Mouse (Mus musculus) layer of hippocampus, postnatal 25 days (tissue): Measurements from ENCODE around the gene Tomm6. TPM values are rescaled to one million over a fixed set of nuclear protein-coding genes. Genes with fewer than 3 reads are reported as not detected.
"Not testable (repeated sequence)": the region's sequence is repeated elsewhere in the genome, so short reads cannot be mapped to it uniquely, and the experiment has no call there.

ENCODE experiments used
- DNase-seq, 2 experiments: peaks; one replicate each; pipeline ENCODE4 v3.0.0; 2022; ENCODE audit warnings: mixed read lengths in 2 of 2, low spot score in 1 of 2; ENCODE audit errors: extremely low spot score in 1 of 2
- total RNA-seq, 2 experiments: library from RNA; stranded (reverse); gene quantifications; 2 replicates each; pipeline ENCODE4 v1.2.3; 2021

Tomm6 gene
- total RNA-seq, 2 experiments from 2014 or later, result 207 to 228 TPM

GRCm38 (mm10) chr17:47657901-47658300 lies 30.3 kb downstream of the Tomm6 start:
- DNase-seq, result no peak

- DNase-seq, result no peak
Observed at GRCm38 (mm10) chr17:47655697-47656096, 32.5 kb downstream of the Tomm6 start.

GRCm38 (mm10) chr17:47654346-47654745 lies 33.8 kb downstream of the Tomm6 start:
- DNase-seq, result not testable (repeated sequence)

GRCm38 (mm10) chr17:47651953-47652352 lies 36.2 kb downstream of the Tomm6 start:
- no peak for DNase-seq

GRCm38 (mm10) chr17:47648966-47649365 lies 39.2 kb downstream of the Tomm6 start:
- no peak for DNase-seq

- DNase-seq, result peak; percentile 27 to 47
Observed at GRCm38 (mm10) chr17:47646683-47647082, 41.5 kb downstream of the Tomm6 start.

GRCm38 (mm10) chr17:47642992-47643391 lies 45.2 kb downstream of the Tomm6 start:
- no peak for DNase-seq

Other genes with a start within 250 kb of the Tomm6 start
- gene Taf8, start 186.1 kb downstream of the Tomm6 start, total RNA-seq, result 10 to 100 TPM; 15.9 to 19.1 TPM
- gene Ccnd3, start 183.3 kb downstream of the Tomm6 start, total RNA-seq, result 10 to 100 TPM; 30.2 to 39.9 TPM
- gene Bysl, start 76.9 kb downstream of the Tomm6 start, total RNA-seq, result 10 to 100 TPM; 18.4 to 19.1 TPM
- 10 to 100 TPM; 28.7 to 29.8 TPM for gene Med20, start 76.8 kb downstream of the Tomm6 start, total RNA-seq
- 1 to 10 TPM; 5.2 to 5.5 TPM for gene Gm20517, start 76.8 kb downstream of the Tomm6 start, total RNA-seq
- gene Usp49, start 57.7 kb downstream of the Tomm6 start, total RNA-seq, result 10 to 100 TPM in 1 of 2 experiments, 1 to 10 TPM in 1; 9.7 to 14.7 TPM
- 10 to 100 TPM; 19.8 to 27.7 TPM for gene Frs3, start 644 bp upstream of the Tomm6 start, total RNA-seq
- gene Gm21981, start 6.1 kb upstream of the Tomm6 start, total RNA-seq, result 1 to 10 TPM; 2.9 to 4.5 TPM
- gene Prickle4, start 6.3 kb upstream of the Tomm6 start, total RNA-seq, result 1 to 10 TPM; 1.5 to 5.3 TPM
- not detected for gene Pgc, start 38.5 kb upstream of the Tomm6 start, total RNA-seq
- 10 to 100 TPM; 11.8 to 17.4 TPM for gene Tfeb, start 48.6 kb upstream of the Tomm6 start, total RNA-seq
- 1 to 10 TPM; 1.4 to 1.5 TPM for gene Mdfi, start 146.3 kb upstream of the Tomm6 start, total RNA-seq
- gene Foxp4, start 236.3 kb upstream of the Tomm6 start, total RNA-seq, result 10 to 100 TPM; 40.3 to 50.2 TPM